Mouse (Mus musculus) bone marrow, adult 2 months (tissue): Measurements from ENCODE around the gene Sbf1.

ENCODE experiments used
- CTCF ChIP-seq: fragments of 200-500 bp; IDR thresholded peaks from 2 replicates; pipeline ENCODE4 v1.5.1; 2011; ENCODE audit warnings: low read length, control low read depth; ENCODE audit not compliant: control insufficient read depth, insufficient read depth
- POLR2A ChIP-seq: fragments of 200-500 bp; IDR thresholded peaks from 2 replicates; pipeline ENCODE4 v1.6.1; 2011; ENCODE audit warnings: low read depth, mild to moderate bottlenecking, control low read depth, low read length, borderline replicate concordance; ENCODE audit not compliant: control insufficient read depth

DNA sequence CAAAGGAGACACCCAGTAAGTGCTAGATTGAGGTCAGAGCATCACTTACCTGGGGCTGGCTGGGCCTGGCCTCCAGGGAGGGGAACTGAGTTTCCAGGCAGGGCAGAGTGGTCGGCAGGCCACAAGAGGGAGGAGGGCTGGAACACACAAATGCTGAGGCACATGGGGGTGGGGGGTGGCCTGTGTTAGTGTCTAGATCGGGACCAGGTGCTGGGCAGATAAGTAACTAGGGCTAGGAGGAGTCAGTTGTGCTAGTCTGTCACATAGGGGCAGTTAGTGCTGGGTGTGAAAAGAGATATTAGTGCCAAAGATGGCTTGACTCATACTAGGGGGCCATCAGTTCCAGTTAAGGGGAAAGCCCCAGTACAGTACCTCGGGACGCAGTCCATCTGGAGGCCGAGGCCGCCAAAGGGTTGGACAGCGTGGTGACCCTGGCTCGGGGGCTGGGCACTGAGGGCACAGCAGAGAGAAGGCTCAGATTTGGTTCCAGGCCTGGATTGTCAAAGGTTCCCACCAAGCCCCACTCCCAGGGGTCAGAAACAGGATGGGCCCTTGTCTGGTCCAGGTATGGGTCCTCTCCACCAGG, 19.4 kb downstream of the Sbf1 start:
- no peak for TF ChIP-seq CTCF
- no peak for TF ChIP-seq POLR2A
